Mouse (Mus musculus): ENCODE data around the gene Ankrd33b. TPM values are rescaled to one million over a fixed set of nuclear protein-coding genes. Genes with fewer than 3 reads are reported as not detected.

Gene Ankrd33b
- total RNA-seq, 1 experiment, result 3.8 TPM

- no peak overlapping the region for H3K4me3 ChIP-seq (ENCODE audit: insufficient read depth in 1 of 2, low read depth in 1 of 2, low read length in 2 of 2, poor library complexity in 1 of 2, severe bottlenecking in 1 of 2)
- H3K9me3 ChIP-seq (ENCODE audit: control insufficient read depth, insufficient read depth, low read depth, low read length), result no peaks in the 10 kb centered on the region
- no peak overlapping the region for H3K9ac ChIP-seq (ENCODE audit: insufficient read depth, low read depth, low read length, poor library complexity, severe bottlenecking)
- H3K27ac ChIP-seq (ENCODE audit: insufficient read depth, low read depth, low read length, poor library complexity, severe bottlenecking), result no peak overlapping the region
- H3K36me3 ChIP-seq (ENCODE audit: control insufficient read depth, insufficient read depth, low read length, poor library complexity, severe bottlenecking), result no peaks in the 10 kb centered on the region
- in situ Hi-C loops (cut with MboI; ENCODE audit: low sequenced_read_pairs in 2 of 2, unreplicated experiment in 2 of 2), result loop anchor here in 1 of 2 experiments (25.0 kb wide), 1 partner anchor 285 kb away; no protein-coding TSS in a partner anchor
- no peak for TF ChIP-seq ZNF384 (IDR thresholded peaks at IDR 0.05; ENCODE audit: low read depth, low read length)
- TF ChIP-seq CHD2 (IDR thresholded peaks at IDR 0.05; ENCODE audit: low read depth, low read length), result no peak
- H3K4me1 ChIP-seq (ENCODE audit: control insufficient read depth in 2 of 2, insufficient read depth in 2 of 2, low read length in 2 of 2, poor library complexity in 1 of 2), result no peaks in the 10 kb centered on the region
- DNase-seq (ENCODE audit: low read depth, low spot score), result no peak
These were observed 65.1 kb downstream of the Ankrd33b start for GRCm38 (mm10) chr15:31302293-31302990.

DNA sequence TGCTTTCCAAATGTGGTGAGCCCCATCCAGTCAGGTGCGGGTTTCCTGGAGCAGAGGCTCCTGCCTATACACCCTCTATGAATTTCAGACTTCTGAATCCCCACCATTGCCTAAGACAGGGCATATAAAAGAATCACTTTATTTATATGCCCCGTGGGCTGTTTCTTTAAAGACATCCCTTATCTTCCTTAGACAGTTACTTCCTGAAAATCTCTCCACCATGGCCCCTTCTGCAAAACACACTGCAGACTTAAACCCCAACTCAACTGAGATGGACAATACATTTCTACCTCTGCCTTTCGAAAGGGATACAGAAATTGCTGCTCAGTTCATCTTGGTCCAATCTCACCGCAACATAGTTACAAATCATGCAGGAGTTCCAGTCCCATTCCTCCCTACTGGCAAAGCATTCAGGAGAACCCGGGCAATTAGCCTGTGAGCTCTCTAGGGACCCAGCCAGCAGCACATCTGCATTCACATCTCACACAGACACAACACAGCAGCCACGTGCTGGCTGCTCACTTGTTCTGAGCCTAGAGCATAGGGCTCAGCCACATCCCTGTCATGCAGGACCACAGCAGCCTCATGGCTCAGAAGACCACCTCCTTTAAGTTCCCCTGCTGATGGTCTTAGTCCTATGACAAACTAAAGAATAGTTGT, 68.1 kb downstream of the Ankrd33b start:
- Histone ChIP-seq H3K9ac (ENCODE audit: insufficient read depth, low read depth, low read length, poor library complexity, severe bottlenecking) (no peak overlapping the region), H3K36me3 (ENCODE audit: control insufficient read depth, insufficient read depth, low read length, poor library complexity, severe bottlenecking) (no peaks in the 10 kb centered on the region), H3K9me3 (ENCODE audit: control insufficient read depth, insufficient read depth, low read depth, low read length) (no peaks in the 10 kb centered on the region), H3K4me3 (ENCODE audit: insufficient read depth in 1 of 2, low read depth in 1 of 2, low read length in 2 of 2, poor library complexity in 1 of 2, severe bottlenecking in 1 of 2) (no peak overlapping the region), H3K4me1 (ENCODE audit: control insufficient read depth in 2 of 2, insufficient read depth in 2 of 2, low read length in 2 of 2, poor library complexity in 1 of 2) (peaks cover 0 to 5% of the 10 kb centered on the region in 2 experiments; a peak in 1 of 4 replicates), H3K27ac (ENCODE audit: insufficient read depth, low read depth, low read length, poor library complexity, severe bottlenecking) (no peak overlapping the region)
- no peak for DNase-seq (ENCODE audit: low read depth, low spot score)
- TF ChIP-seq ZNF384 (IDR thresholded peaks at IDR 0.05; ENCODE audit: low read depth, low read length) (no peak), CHD2 (IDR thresholded peaks at IDR 0.05; ENCODE audit: low read depth, low read length) (no peak), ZC3H11A (IDR thresholded peaks at IDR 0.05; ENCODE audit: borderline replicate concordance, low read depth, low read length) (no peak), HCFC1 (IDR thresholded peaks at IDR 0.05; ENCODE audit: borderline replicate concordance, insufficient read depth, low read length) (no peak), MAFK (IDR thresholded peaks at IDR 0.05; ENCODE audit: insufficient read depth, low read depth, low read length) (no peak)
- in situ Hi-C loops (cut with MboI; ENCODE audit: low sequenced_read_pairs in 2 of 2, unreplicated experiment in 2 of 2), result no loop called here

- Histone ChIP-seq H3K27ac (ENCODE audit: insufficient read depth, low read depth, low read length, poor library complexity, severe bottlenecking) (no peak overlapping the region), H3K4me1 (ENCODE audit: control insufficient read depth in 2 of 2, insufficient read depth in 2 of 2, low read length in 2 of 2, poor library complexity in 1 of 2) (peaks cover 0 to 5% of the 10 kb centered on the region in 2 experiments; a peak in 2 of 4 replicates), H3K9ac (ENCODE audit: insufficient read depth, low read depth, low read length, poor library complexity, severe bottlenecking) (no peak overlapping the region), H3K4me3 (ENCODE audit: insufficient read depth in 1 of 2, low read depth in 1 of 2, low read length in 2 of 2, poor library complexity in 1 of 2, severe bottlenecking in 1 of 2) (peak overlapping the region; percentile 39 to 42), H3K36me3 (ENCODE audit: control insufficient read depth, insufficient read depth, low read length, poor library complexity, severe bottlenecking) (no peaks in the 10 kb centered on the region), H3K9me3 (ENCODE audit: control insufficient read depth, insufficient read depth, low read depth, low read length) (no peaks in the 10 kb centered on the region)
- TF ChIP-seq ZC3H11A (IDR thresholded peaks at IDR 0.05; ENCODE audit: borderline replicate concordance, low read depth, low read length) (no peak), MAFK (IDR thresholded peaks at IDR 0.05; ENCODE audit: insufficient read depth, low read depth, low read length) (no peak), HCFC1 (IDR thresholded peaks at IDR 0.05; ENCODE audit: borderline replicate concordance, insufficient read depth, low read length) (no peak), ZNF384 (IDR thresholded peaks at IDR 0.05; ENCODE audit: low read depth, low read length) (no peak)
- DNase-seq (ENCODE audit: low read depth, low spot score), result no peak
- in situ Hi-C loops (cut with MboI; ENCODE audit: low sequenced_read_pairs in 2 of 2, unreplicated experiment in 2 of 2), result no loop called here
These were observed 69.8 kb downstream of the Ankrd33b start for GRCm38 (mm10) chr15:31297777-31298137.

GRCm38 (mm10) chr15:31296882-31297776, 70.4 kb downstream of the Ankrd33b start:
- in situ Hi-C loops (cut with MboI; ENCODE audit: low sequenced_read_pairs in 2 of 2, unreplicated experiment in 2 of 2), result no loop called here
- DNase-seq (ENCODE audit: low read depth, low spot score), result no peak
- Histone ChIP-seq H3K9ac (ENCODE audit: insufficient read depth, low read depth, low read length, poor library complexity, severe bottlenecking) (no peak overlapping the region), H3K4me3 (ENCODE audit: insufficient read depth in 1 of 2, low read depth in 1 of 2, low read length in 2 of 2, poor library complexity in 1 of 2, severe bottlenecking in 1 of 2) (peak overlapping the region; percentile 42 to 53), H3K27ac (ENCODE audit: insufficient read depth, low read depth, low read length, poor library complexity, severe bottlenecking) (no peak overlapping the region), H3K36me3 (ENCODE audit: control insufficient read depth, insufficient read depth, low read length, poor library complexity, severe bottlenecking) (no peaks in the 10 kb centered on the region), H3K9me3 (ENCODE audit: control insufficient read depth, insufficient read depth, low read depth, low read length) (no peaks in the 10 kb centered on the region), H3K4me1 (ENCODE audit: control insufficient read depth in 2 of 2, insufficient read depth in 2 of 2, low read length in 2 of 2, poor library complexity in 1 of 2) (peaks cover 0 to 7% of the 10 kb centered on the region in 2 experiments; a peak in 2 of 4 replicates)
- TF ChIP-seq MAFK (IDR thresholded peaks at IDR 0.05; ENCODE audit: insufficient read depth, low read depth, low read length), result no peak
- TF ChIP-seq ZC3H11A (IDR thresholded peaks at IDR 0.05; ENCODE audit: borderline replicate concordance, low read depth, low read length), result no peak
- no peak for TF ChIP-seq ZNF384 (IDR thresholded peaks at IDR 0.05; ENCODE audit: low read depth, low read length)
- TF ChIP-seq CHD2 (IDR thresholded peaks at IDR 0.05; ENCODE audit: low read depth, low read length), result no peak
- TF ChIP-seq HCFC1 (IDR thresholded peaks at IDR 0.05; ENCODE audit: borderline replicate concordance, insufficient read depth, low read length), result no peak

Data from ES-E14 (cell line).